Mouse (Mus musculus): ENCODE measurements around the gene Gm4070.
"Not testable (repeated sequence)": the region's sequence is repeated elsewhere in the genome, so short reads cannot be mapped to it uniquely, and the experiment has no call there.

Gene Gm4070

DNA sequence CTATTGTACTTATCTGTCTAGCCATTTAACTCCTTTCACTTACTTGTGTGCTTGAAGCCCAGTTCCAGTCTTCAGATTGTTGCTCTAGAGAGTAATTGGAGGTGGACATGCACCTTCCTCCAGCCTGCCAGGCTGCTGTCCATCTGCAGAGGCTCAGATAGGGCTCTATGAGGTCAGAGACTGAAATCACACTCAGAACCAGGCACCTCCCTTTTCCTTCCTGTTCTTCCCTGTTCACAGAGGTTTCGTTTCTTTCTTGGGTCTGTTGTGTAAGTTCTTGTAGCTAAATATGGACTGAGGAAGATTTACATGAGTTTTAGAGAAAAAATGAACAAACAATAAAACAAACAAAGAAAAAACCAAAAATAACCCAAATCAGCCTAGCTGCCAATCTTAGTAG, at the start of gene Gm4070:
TSS of gene Gm4070 (minus strand) at position 156 of the 400 bp plus-strand sequence.
- not testable (repeated sequence) for DNase-seq

DNA sequence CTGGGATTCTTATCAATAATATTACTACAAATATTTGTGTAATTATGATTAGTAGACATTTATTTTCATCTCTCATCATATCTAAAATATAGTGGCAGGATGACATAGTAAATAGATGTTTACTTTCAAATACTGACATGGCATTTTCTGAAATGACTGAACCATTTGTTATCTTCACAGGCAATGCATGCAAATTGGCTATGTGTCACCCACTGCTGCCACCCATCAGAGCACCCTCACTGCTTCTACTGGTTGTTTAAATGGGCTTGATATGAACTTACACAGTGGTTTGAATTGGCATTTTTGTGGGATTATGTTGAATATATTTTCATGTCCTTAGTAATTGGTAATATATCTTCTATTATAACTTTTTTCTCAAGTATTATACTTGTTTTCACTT, 773 bp upstream of the Gm4070 start:
- not testable (repeated sequence) for DNase-seq

DNA sequence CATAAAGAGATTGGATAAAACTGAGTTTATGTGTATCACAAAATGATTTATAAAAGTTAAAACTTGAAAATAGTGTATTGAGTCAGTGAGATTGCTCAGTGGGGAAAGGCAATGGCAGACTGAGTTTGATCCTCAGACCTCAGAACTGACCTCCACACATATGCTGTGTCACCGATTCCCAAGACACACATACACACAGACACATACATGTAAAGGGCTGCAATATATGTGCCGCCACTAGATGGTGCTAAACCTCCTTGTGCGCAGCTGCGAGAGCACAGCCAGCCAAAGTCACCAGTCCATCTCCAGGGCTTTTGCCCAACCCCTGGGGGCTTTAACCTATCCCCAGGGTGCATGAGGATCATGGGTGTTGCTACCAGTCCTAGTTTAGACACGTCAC, 1.4 kb downstream of the Gm4070 start:
- not testable (repeated sequence) for DNase-seq

DNA sequence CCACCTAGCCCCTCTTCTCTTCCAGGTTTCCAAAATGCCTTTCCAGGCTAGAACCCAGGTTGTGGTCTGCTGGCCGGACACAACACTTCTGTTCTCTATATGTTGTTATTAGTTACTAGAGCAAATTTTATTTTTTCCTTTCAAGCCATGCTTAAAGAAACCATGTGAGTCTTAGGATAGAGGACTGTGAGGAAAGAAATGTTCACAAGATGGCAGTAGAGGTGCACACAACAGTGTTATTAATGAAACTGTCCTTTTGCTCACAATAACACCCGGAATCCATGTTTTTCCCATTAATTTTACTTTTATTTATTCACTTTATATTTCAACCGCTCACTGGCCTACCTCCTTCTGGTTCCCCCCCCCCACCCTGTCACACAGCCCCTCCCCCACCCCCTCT, 8.5 kb downstream of the Gm4070 start:
- not testable (repeated sequence) for DNase-seq

DNA sequence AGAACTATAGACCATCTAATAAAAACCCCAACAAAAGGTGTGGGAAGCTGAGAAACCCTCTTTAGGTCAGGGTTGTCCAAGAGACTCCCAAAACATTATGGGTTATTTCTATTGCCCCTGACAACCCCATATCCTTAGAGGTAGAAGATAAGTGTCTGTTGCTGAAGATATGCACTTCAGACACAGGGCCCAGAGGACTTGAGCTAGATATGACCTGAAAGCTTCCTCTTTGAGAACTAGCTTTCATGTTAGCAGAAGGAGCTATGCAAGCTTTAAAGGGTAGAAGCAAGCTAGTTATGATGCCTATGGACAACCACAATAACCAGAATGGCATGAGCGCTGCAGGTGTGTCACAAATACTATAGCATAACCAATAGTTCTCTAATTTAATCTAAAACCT, 21.6 kb downstream of the Gm4070 start:
- DNase-seq, result not testable (repeated sequence)

DNA sequence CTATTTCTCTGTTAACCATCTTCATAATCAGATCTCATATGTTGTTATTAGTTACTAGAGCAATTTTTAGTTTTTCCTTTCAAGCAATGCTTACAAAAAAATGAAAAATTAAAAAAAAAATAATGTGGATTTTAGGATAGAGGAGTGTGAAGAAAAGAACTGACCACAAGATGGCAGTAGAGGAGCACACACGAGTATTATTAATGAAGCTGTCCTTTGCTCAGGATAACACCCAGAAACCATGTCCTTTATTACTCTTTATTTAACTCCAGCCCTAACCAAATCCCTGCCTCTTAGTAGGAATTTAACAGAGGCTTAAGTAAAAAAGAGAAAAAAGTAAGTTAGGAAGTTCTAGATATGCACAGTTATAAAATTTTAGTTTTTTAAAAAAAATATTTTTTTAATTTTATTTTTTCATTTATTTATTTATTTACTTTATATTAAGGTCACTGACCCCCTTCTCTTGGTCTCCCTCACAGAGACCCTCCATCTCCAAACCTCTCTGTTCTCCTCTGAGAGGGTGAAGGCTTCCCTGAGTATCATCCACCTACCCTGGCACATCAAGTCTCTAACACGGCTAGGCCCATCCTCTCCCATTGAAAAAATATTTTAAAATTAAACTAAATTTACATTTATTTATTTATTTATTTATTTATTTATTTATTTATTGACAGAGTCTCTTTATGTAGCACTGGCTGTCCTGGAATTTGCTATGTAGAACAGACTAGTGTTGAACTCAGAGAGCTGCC, 70.0 kb downstream of the Gm4070 start:
- not testable (repeated sequence) for DNase-seq

DNA sequence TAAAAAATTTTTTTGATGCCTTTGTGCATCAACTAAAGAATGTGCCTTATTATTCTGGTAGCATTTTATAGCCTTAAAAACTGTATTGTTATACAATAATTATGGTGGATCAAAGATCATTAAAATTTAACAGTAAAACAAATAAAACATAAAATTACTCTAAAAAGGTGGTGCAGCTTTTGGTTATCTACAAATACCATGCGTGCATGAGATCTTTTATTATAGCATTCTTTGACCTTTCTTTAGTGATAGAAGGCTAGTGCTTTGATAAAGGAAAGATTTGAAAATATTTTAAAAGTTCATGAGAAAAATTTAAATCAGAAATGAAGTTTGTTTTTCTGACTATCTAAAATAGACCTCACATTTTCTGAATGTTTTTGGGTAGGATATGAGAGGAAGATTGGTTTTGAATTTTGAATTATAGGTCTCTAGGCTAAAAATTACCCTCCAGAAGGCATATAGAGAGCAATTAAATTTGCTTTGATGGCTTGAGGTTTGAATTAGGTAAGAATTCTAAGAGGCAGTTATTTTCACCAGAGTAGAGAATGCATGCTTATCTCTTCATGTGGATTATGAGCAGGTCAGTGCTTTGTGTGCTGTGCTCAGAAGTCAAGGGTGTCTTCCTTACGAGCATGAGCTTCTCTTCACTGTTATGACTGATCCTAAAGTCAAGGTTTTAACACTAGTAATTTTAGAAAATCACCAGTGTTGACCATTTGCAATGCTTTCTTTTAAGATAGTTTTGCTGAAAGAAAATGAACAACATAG, 73.9 kb downstream of the Gm4070 start:
- not testable (repeated sequence) for DNase-seq

DNA sequence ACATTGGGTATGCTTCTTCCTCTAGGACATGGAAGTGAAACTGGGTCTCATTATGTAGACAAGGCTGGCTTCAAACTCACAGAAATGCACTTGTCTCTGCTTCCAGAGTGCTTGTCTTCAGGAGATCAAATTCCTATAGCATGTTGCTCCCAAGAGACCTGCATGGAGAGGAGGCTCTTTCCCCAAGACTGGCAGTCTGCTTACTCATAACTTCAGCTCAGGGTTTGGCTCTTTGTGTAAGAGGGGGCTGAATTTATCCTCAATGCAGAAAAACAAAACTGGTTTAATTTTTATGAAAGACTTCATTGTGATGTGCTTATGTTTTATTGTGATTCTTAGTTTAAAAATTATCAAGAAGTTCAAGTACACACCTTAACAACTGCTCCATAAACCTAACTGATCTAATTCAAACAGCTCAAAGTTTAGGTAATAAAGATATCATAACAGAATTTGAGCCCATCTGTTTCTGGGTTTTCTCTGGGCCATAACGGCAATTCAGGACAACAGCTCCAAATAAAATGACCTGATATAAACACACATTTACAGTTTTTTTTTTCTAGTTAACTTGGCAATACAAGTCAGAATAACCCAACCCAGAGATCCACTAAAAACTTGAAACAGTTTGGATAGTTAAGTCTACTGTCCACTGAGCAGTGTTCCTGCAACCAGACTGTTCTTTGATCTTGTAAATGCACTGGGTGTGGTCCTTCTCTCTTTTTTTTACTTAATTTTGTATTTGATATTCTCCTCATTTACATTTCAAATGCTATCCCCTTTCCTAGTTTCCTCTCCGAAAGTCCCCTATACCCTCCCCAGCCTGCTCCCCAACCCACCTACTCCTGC, 97.8 kb downstream of the Gm4070 start:
- DNase-seq, result not testable (repeated sequence)

Data from thymus, adult 18-20 months (tissue).